Mouse (Mus musculus) neural tube, embryonic 10.5 days (tissue): ENCODE results near the gene Rnf31.

Source experiments
- DNase-seq: peaks from one replicate; pipeline ENCODE4 v3.0.0-alpha.2; 2017; ENCODE audit warnings: low spot score; ENCODE audit errors: extremely low spot score

Gene Rnf31

DNA sequence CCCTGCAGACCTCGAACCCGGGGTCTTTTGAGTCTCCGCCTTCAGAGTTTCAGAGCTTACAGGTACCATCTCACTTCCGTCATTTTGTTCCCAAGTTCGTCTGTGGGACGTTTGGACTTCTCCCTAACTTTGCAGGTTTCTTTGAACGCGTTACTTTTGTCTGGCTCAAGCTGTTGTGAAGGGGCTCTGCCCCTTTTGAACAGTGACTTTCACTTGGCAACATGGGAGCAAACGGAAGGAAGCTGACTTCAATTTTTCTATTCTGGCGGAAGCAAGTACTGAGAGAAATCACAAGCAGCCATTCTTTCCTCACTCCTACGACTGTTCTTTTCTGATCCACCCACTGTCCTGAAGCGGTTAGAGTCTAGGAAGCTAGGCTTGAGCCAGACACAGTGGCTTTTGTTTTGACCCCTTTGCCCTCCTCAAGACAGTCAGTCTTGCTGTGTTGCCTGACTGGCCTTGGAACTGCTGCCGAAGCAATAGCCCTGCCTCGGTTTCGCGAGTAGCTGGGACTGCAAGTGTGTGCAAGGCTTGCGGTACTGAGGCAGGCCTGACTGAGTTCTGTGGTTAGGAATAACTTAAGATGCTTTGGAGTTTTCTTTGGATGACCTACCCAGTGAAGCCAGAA is 52.9 kb downstream of the Rnf31 start:
- peak; percentile 22 for DNase-seq

DNA sequence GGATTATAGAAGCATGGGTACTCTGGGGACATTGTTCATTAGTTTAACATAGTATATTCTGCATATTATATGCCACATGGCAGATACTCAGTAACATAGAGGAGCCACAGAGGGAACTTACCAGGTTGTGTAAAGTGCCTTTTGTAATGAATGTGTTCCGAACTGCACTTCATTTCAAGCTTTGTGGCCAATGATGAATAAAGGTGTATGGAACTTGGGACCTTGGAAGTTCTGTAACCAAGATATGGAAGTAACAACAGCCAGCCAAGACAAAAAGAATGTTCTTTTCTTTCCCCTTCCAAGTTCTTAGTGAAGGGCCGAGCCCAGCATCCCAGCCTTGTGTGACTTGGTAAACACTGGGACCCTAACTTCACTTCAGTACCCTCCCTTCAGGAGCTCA is 58.4 kb downstream of the Rnf31 start, which contains the start of gene Tssk4:
Gene Tssk4, plus strand, starts transcription at position 301 of the 400 bp plus-strand sequence.
- no peak for DNase-seq

DNA sequence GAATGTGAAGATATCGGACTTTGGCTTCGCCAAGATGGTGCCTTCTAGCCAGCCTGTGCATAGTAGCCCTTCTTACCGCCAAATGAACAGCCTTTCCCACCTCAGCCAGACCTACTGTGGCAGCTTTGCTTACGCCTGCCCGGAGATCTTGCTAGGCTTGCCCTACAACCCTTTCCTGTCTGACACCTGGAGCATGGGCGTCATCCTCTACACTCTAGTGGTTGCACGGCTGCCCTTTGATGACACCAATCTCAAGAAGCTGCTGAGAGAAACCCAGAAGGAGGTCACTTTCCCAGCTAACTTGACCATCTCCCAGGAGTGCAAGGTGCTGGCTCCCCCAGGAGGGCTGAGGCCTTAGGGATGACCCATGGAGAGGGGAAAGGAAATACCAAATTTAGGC is 60.0 kb downstream of the Rnf31 start:
- no peak for DNase-seq
